10 mouse cellular contexts compared by ENCODE assay signal in the genomic region with DNA sequence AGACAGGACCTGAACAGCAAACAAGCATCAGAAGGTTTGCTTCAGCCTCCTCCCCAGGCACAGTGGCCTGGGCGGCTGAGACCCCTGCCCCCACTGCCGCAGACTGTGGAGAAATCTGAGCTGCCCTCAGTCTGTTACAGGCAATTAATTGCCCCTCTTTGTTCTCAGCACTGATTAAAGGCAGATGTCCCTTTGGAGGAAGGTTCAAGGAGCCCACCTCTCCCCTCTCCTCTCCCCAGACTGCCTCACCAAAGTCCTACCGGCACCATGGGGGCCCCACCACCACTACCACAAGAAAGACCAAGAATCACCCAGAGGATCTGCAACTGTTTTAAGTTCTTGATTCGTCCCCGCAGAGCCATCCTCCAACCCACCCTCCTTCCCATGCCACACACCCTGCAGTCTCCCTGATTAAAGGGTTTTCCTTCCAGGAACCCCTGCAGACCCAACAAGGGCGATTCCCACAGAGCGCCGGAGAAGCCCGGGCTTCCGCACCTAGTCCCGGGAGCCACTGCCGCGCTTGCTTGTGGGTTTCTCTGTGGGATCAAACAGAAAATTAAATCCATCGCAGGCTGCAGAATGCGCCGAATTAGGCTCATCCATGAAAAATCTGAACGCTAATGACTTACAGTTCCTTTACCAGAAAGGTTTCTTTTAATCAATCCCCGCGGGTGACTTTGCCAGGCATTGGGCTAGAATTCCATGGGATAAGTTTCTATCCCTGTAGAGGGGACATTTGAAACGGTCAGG. TPM values are rescaled to one million over a fixed set of nuclear protein-coding genes. Genes with fewer than 3 reads are reported as not detected.
DNase-seq lines count a peak whose midpoint lies in the region; ATAC-seq and TF ChIP-seq lines count a peak whose summit lies in the region.
"Had no signal": no experiment of that assay in that cellular context is flagged by ENCODE, and none has a peak within 500 bp of the region (broad histone marks: within the 10 kb centered on the region; RNA-seq: fewer than 3 reads in every experiment).

No protein-coding gene starts in this region.

- no peak for TF ChIP-seq CTCF in kidney, postnatal 0 days (IDR thresholded peaks at IDR 0.05; ENCODE audit: low read depth)

- H3K36me3 ChIP-seq in kidney, postnatal 0 days (ENCODE audit: insufficient read depth, low read length), result no peaks in the 10 kb centered on the region
- H3K36me3 ChIP-seq in forebrain, embryonic 10.5 days (replicated peaks), result peaks cover 10% of the 10 kb centered on the region
- H3K36me3 ChIP-seq in intestine, embryonic 16.5 days (ENCODE audit: control insufficient read depth, insufficient read depth, low read length), result no peaks in the 10 kb centered on the region
- H3K36me3 ChIP-seq in neural tube, embryonic 13.5 days, result no peaks in the 10 kb centered on the region

- ATAC-seq in kidney, postnatal 0 days (replicated peaks; ENCODE audit: low FRiP score, low read depth), result peak; percentile 47
- ATAC-seq in intestine, embryonic 16.5 days, result no peak
- ATAC-seq in neural tube, embryonic 13.5 days (ENCODE audit: low read depth), result no peak

- H3K9ac ChIP-seq in kidney, postnatal 0 days (ENCODE audit: low read depth, low read length), result peak overlapping the region; percentile 27; the same call in 1 of the 2 replicates
- H3K9ac ChIP-seq in intestine, embryonic 16.5 days (ENCODE audit: low read depth, low read length), result 0 out of 2 replicates have a peak overlapping the region, but pooled peaks have one; percentile 0
- peak overlapping the region; percentile 48; the same call in 1 of the 2 replicates for H3K9ac ChIP-seq in neural tube, embryonic 13.5 days

- H3K4me2 ChIP-seq in kidney, postnatal 0 days (ENCODE audit: low read length), result peak overlapping the region; percentile 46
- H3K4me2 ChIP-seq in intestine, embryonic 16.5 days (ENCODE audit: low read depth, low read length), result no peak overlapping the region
- peak overlapping the region; percentile 42 for H3K4me2 ChIP-seq in neural tube, embryonic 13.5 days

- H3K27me3 ChIP-seq in kidney, postnatal 0 days (ENCODE audit: insufficient read depth, low read length), result no peaks in the 10 kb centered on the region
- peaks cover 17% of the 10 kb centered on the region for H3K27me3 ChIP-seq in forebrain, embryonic 10.5 days (ENCODE audit: poor library complexity, severe bottlenecking)
- H3K27me3 ChIP-seq in intestine, embryonic 16.5 days (replicated peaks; ENCODE audit: control insufficient read depth, insufficient read depth, low read length), result no peaks in the 10 kb centered on the region
- 0 out of 2 replicates have a peak, but pooled peaks cover 5% of the 10 kb centered on the region for H3K27me3 ChIP-seq in neural tube, embryonic 13.5 days

- H3K27ac ChIP-seq in kidney, postnatal 0 days, result peak overlapping the region; percentile 75
- H3K27ac ChIP-seq in forebrain, embryonic 10.5 days, result peak overlapping the region; percentile 84
- H3K27ac ChIP-seq in intestine, embryonic 16.5 days (ENCODE audit: low read length), result no peak overlapping the region
- H3K27ac ChIP-seq in neural tube, embryonic 13.5 days (replicated peaks), result peak overlapping the region; percentile 24; the same call in 1 of the 2 replicates

- DNase-seq in kidney, postnatal 0 days (ENCODE audit: low spot score), result peak; percentile 84
- DNase-seq in kidney, postnatal 14 days, result no peak
- peak; percentile 47 for DNase-seq in forebrain, embryonic 10.5 days (ENCODE audit: extremely low spot score, low spot score)
- DNase-seq in spleen, adult 18-20 months, result no peak
- DNase-seq in left cerebral cortex, postnatal 25 days (ENCODE audit: low spot score in 2 of 2), result no peak
- no peak for DNase-seq in adrenal gland, adult 18-20 months (ENCODE audit: low spot score in 2 of 2)
- DNase-seq: adrenal gland, adult 8-10 months; kidney, adult 11 months had no signal

- intact Hi-C loops in left cerebral cortex, postnatal 25 days (cut with DNase I), result no loop called here

- no peak overlapping the region; the same call in 1 of the 2 replicates for H3K4me3 ChIP-seq in kidney, postnatal 0 days (replicated peaks; ENCODE audit: low read depth, low read length)
- H3K4me3 ChIP-seq in forebrain, embryonic 10.5 days, result peak overlapping the region; percentile 37
- H3K4me3 ChIP-seq in intestine, embryonic 16.5 days (ENCODE audit: low read length), result no peak overlapping the region
- H3K4me3 ChIP-seq in neural tube, embryonic 13.5 days, result 0 out of 2 replicates have a peak overlapping the region, but pooled peaks have one; percentile 0

- 10% methylated on average over 20 of the region's 20 CpGs for WGBS in kidney, postnatal 0 days
- WGBS in forebrain, embryonic 10.5 days, result 6% methylated on average over 20 of the region's 20 CpGs
- 26% methylated on average over 20 of the region's 20 CpGs for WGBS in intestine, embryonic 16.5 days
- WGBS in neural tube, embryonic 13.5 days, result 7% methylated on average over 20 of the region's 20 CpGs

- H3K9me3 ChIP-seq in kidney, postnatal 0 days (replicated peaks; ENCODE audit: low read length), result no peaks in the 10 kb centered on the region
- H3K9me3 ChIP-seq in forebrain, embryonic 10.5 days, result no peaks in the 10 kb centered on the region
- H3K9me3 ChIP-seq in intestine, embryonic 16.5 days (ENCODE audit: control insufficient read depth, low read length), result no peaks in the 10 kb centered on the region
- no peaks in the 10 kb centered on the region for H3K9me3 ChIP-seq in neural tube, embryonic 13.5 days

- H3K4me1 ChIP-seq in kidney, postnatal 0 days (replicated peaks; ENCODE audit: insufficient read depth, low read length), result peaks cover 24% of the 10 kb centered on the region
- H3K4me1 ChIP-seq in forebrain, embryonic 10.5 days, result peaks cover 48% of the 10 kb centered on the region
- H3K4me1 ChIP-seq in intestine, embryonic 16.5 days (ENCODE audit: control insufficient read depth, insufficient read depth, low read length), result peaks cover 10% of the 10 kb centered on the region
- peaks cover 39% of the 10 kb centered on the region for H3K4me1 ChIP-seq in neural tube, embryonic 13.5 days (replicated peaks)

RNA-seq across cellular contexts. Expression of a gene that starts 21.6 kb away (rescaled TPM):
- 39.1 and 47.1 TPM in 2 replicates for polyA plus RNA-seq in kidney, postnatal 0 days (2015; fragmentation: Nextera tagmentation; extraction: Ambion mirVana)
- 48.6 and 48.9 TPM in 2 replicates for polyA plus RNA-seq in forebrain, embryonic 10.5 days (2016; fragmentation: Nextera tagmentation; extraction: Ambion mirVana)
- 5.5 and 6.8 TPM in 2 replicates for polyA plus RNA-seq in intestine, embryonic 16.5 days (2015; fragmentation: Nextera tagmentation; extraction: Ambion mirVana)
- 45.3 and 47.2 TPM in 2 replicates for polyA plus RNA-seq in neural tube, embryonic 13.5 days (2015; fragmentation: Nextera tagmentation; extraction: Ambion mirVana)
- total RNA-seq in left cerebral cortex, postnatal 25 days (2021), result 10 to 100 TPM; 11.9 to 13.1 TPM
- under 1 TPM in 1 of 2 experiments, not detected in 1; 0.60 TPM for total RNA-seq in adrenal gland, adult 18-20 months (2021)

RNA-seq across cellular contexts. Expression of a gene that starts 46.6 kb away (rescaled TPM):
- polyA plus RNA-seq in kidney, postnatal 0 days (2015; fragmentation: Nextera tagmentation; extraction: Ambion mirVana), result 74.4 and 75.8 TPM in 2 replicates
- polyA plus RNA-seq in forebrain, embryonic 10.5 days (2016; fragmentation: Nextera tagmentation; extraction: Ambion mirVana), result 107 and 113 TPM in 2 replicates
- polyA plus RNA-seq in intestine, embryonic 16.5 days (2015; fragmentation: Nextera tagmentation; extraction: Ambion mirVana), result 43.2 and 52.4 TPM in 2 replicates
- polyA plus RNA-seq in neural tube, embryonic 13.5 days (2015; fragmentation: Nextera tagmentation; extraction: Ambion mirVana), result 112 and 124 TPM in 2 replicates
- 100 to 1,000 TPM in 1 of 2 experiments, 10 to 100 TPM in 1; 95.3 to 108 TPM for total RNA-seq in left cerebral cortex, postnatal 25 days (2021)
- total RNA-seq in adrenal gland, adult 18-20 months (2021), result 10 to 100 TPM; 26.0 to 34.6 TPM

Comparison
In these comparisons a context has a peak if more than half of its experiments do, and no peak if none do; other contexts are left out.
1. DNase-seq: peak in kidney, postnatal 0 days (single experiment) and forebrain, embryonic 10.5 days (single experiment); none in kidney, postnatal 14 days (single experiment), spleen, adult 18-20 months (0 of 2), left cerebral cortex, postnatal 25 days (0 of 2) and adrenal gland, adult 18-20 months (0 of 2).
2. H3K4me3 ChIP-seq: peak in forebrain, embryonic 10.5 days (single experiment) and neural tube, embryonic 13.5 days (single experiment); none in kidney, postnatal 0 days (single experiment) and intestine, embryonic 16.5 days (single experiment).
3. Peak in every context shown above with its lines, with median percentiles within 50 percentile points of each other: H3K9ac ChIP-seq.